Mouse (Mus musculus) hindbrain, embryonic 11.5 days (tissue): ENCODE data around the gene Ncaph. TPM values are rescaled to one million over a fixed set of nuclear protein-coding genes. Genes with fewer than 3 reads are reported as not detected.
"Not testable (repeated sequence)": the region's sequence is repeated elsewhere in the genome, so short reads cannot be mapped to it uniquely, and the experiment has no call there.

Experiments used
- ATAC-seq: fragments of 200-750 bp; cut with Nextera tagmentation; 2 replicates; pipeline ENCODE4 v1.8.0; 2017; ENCODE audit warnings: mild to moderate bottlenecking, moderate TSS enrichment, moderate library complexity; ENCODE audit not compliant: low FRiP score
- DNase-seq: peaks from one replicate; pipeline ENCODE4 v3.0.0-alpha.2; 2015; ENCODE audit warnings: low spot score
- H3K27ac ChIP-seq: fragments of 300-500 bp; sonication (generic); 2 replicates; pipeline ENCODE4 v1.5.1; 2014; ENCODE audit warnings: mild to moderate bottlenecking, low read depth, low read length
- H3K27me3 ChIP-seq: fragments of 300-500 bp; sonication (generic); 2 replicates; pipeline ENCODE4 v1.6.1; 2014; ENCODE audit warnings: mild to moderate bottlenecking, low read length, moderate library complexity, mixed read lengths; ENCODE audit not compliant: control insufficient read depth, insufficient read depth
- H3K36me3 ChIP-seq: fragments of 300-500 bp; sonication (generic); 2 replicates; pipeline ENCODE4 v1.6.1; 2014; ENCODE audit warnings: mild to moderate bottlenecking, low read length, moderate library complexity, mixed read lengths; ENCODE audit not compliant: control insufficient read depth, insufficient read depth
- H3K4me1 ChIP-seq: fragments of 300-500 bp; sonication (generic); replicated peaks from 2 replicates; pipeline ENCODE4 v1.6.1; 2014; ENCODE audit warnings: low read length, mixed read lengths; ENCODE audit not compliant: control insufficient read depth, insufficient read depth
- H3K4me2 ChIP-seq: fragments of 300-500 bp; sonication (generic); replicated peaks from 2 replicates; pipeline ENCODE4 v1.6.1; 2014; ENCODE audit warnings: mild to moderate bottlenecking, low read depth, low read length
- H3K4me3 ChIP-seq: fragments of 300-500 bp; sonication (generic); 2 replicates; pipeline ENCODE4 v1.5.1; 2014; ENCODE audit warnings: low read depth, low read length
- H3K9ac ChIP-seq: fragments of 300-500 bp; sonication (generic); 2 replicates; pipeline ENCODE4 v1.6.1; 2014; ENCODE audit warnings: low read depth, low read length
- H3K9me3 ChIP-seq: fragments of 300-500 bp; sonication (generic); 2 replicates; pipeline ENCODE4 v1.6.1; 2016; ENCODE audit warnings: low read length; ENCODE audit not compliant: control insufficient read depth
- WGBS: fragments of 180-500 bp; shearing (Covaris S2); extraction: QIAGEN DNeasy Blood & Tissue Kit; methylation state at CpG from one replicate; pipeline ENCODE4 v1.1.7; 2014; 5-methylcytosine and 5-hydroxymethylcytosine counted together
- polyA plus RNA-seq: library from polyadenylated mRNA; unstranded; fragments of >200 nt; fragmentation: Nextera tagmentation; extraction: Ambion mirVana; gene quantifications from 2 replicates; pipeline ENCODE4 v1.2.1, GENCODE M21; 2014

The Ncaph gene
- polyA plus RNA-seq, 1 experiment from 2014 or later, result 86.8 TPM

DNA sequence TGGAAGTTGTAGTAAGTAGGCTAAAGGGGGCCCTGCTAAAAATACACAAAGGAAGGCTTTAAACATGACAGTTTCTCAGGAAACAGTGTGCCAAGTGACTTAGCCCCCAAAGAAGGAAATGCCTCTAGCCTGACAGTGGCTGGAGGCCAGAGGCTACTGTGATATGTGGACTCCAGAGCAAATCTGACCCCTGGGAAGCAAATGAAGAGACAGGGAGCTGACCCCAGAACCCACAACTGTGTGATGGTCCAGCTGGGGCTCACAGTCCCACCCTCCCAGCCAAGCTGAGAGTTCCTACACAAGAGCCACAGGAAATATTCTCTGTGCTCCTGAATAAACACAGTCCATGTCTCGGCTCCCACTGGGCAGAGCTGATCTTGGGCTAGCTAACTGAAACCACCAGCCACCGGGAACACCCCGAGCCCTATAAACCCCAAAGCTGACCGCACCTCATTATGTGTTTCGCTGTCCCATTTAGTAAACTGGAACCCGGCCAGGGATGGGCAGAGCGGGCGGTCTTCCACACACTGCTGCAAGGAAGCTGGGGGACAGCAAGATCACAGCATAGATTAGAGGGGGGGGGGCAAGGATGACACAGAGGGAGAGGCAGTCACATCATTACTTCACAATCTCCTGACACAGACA, 12.0 kb downstream of the Ncaph start:
- no peak overlapping the region for H3K4me2 ChIP-seq
- no peak overlapping the region for H3K27ac ChIP-seq
- no peaks in the 10 kb centered on the region for H3K4me1 ChIP-seq
- H3K9ac ChIP-seq, result no peak overlapping the region
- no peaks in the 10 kb centered on the region for H3K27me3 ChIP-seq
- ATAC-seq (no peak), DNase-seq (no peak)
- H3K9me3 ChIP-seq, result no peaks in the 10 kb centered on the region
- WGBS, result 94% methylated on average over 8 of the region's 8 CpGs
- peaks cover 11% of the 10 kb centered on the region for H3K36me3 ChIP-seq
- no peak overlapping the region for H3K4me3 ChIP-seq

DNA sequence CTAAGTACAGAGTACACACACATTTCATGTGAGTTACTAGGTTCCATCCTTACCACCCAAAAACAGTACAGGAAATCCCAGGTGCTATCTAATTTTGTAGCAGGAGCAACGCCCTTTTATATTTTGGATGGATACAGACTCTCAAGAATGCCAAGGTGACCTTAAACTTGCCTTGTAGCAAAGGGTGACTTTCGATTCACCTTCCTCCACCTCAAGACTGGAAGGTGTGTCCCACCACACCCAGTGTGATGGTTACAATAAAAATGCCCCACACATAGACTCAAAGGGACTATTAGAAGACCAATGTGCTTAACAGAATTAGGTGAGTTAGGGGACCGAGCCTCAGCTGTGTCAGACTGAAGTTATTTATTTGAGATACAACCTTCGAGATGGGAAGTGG, 24.8 kb downstream of the Ncaph start:
- no peak overlapping the region for H3K4me2 ChIP-seq
- ATAC-seq (no peak), DNase-seq (no peak)
- peaks cover 14% of the 10 kb centered on the region for H3K36me3 ChIP-seq
- no peak overlapping the region for H3K9ac ChIP-seq
- no peaks in the 10 kb centered on the region for H3K4me1 ChIP-seq
- no peaks in the 10 kb centered on the region for H3K27me3 ChIP-seq
- no peak overlapping the region for H3K4me3 ChIP-seq
- WGBS, result 93% methylated on average over 4 of the region's 4 CpGs
- no peaks in the 10 kb centered on the region for H3K9me3 ChIP-seq
- H3K27ac ChIP-seq, result no peak overlapping the region

DNA sequence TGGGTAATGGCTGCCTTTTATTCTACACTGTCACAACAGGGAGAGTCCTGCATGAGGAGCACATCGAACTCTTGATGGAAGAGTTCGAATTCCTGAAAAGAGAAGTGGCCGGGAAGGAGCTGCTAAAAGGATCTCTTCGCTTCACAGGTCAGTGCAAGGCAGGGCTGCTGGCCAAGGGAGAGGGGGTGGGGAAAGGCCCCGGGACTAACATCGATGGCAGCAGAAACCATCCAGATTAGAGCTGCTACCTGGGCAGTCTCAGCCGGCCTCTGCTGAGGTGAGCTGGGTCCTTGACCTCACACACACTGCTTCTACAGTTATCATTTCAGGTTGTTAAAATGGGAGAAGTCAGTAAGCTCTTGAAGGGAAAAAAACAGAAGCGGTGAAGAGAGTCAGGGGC, 41.8 kb downstream of the Ncaph start:
- ATAC-seq (no peak), DNase-seq (no peak)
- Histone ChIP-seq H3K27ac (no peak overlapping the region), H3K4me1 (no peaks in the 10 kb centered on the region), H3K4me3 (no peak overlapping the region), H3K36me3 (no peaks in the 10 kb centered on the region), H3K27me3 (no peaks in the 10 kb centered on the region), H3K9me3 (no peaks in the 10 kb centered on the region), H3K9ac (no peak overlapping the region), H3K4me2 (no peak overlapping the region)
- 79% methylated on average over 8 of the region's 8 CpGs for whole genome bisulfite sequencing

DNA sequence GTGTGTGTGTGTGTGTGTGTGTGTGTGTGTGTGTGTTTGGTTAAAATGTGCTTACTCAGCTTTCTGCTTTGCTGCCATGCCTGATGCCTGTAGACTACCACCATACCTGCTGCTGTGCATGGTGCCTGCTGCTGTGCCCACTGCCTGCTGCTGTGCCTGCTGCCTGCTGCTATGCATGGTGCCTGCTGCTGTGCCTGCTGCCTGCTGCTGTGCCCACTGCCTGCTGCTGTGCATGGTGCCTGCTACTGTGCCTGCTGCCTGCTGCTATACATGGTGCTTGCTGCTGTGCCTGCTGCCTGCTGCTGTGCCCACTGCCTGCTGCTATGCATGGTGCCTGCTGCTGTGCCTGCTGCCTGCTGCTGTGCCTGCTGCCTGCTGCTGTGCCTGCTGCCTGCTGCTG, 43.6 kb downstream of the Ncaph start:
- not testable (repeated sequence) for H3K9me3 ChIP-seq, ATAC-seq, H3K27ac ChIP-seq, H3K4me3 ChIP-seq, H3K9ac ChIP-seq, H3K4me2 ChIP-seq, H3K4me1 ChIP-seq, H3K27me3 ChIP-seq, H3K36me3 ChIP-seq, DNase-seq

DNA sequence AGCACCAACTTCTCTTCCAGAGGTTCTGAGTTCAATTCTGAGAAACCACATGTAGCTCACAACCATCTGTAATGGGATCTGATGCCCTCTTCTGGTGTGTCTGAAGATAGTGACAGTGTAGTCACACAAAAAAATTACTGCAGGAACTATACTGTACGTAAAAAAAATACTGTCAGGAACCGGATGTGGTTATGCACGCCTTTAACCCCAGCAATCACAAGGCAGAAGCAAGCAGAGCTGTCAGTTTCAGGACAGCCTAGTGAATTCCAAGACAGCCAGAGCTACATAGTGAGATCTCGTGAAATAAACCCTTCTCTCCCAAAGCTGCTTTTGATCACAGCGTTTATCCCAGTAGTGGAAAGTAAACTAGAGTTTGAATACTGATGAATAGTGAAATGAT, 47.5 kb downstream of the Ncaph start:
- Histone ChIP-seq H3K4me1 (no peaks in the 10 kb centered on the region), H3K27ac (no peak overlapping the region), H3K4me3 (no peak overlapping the region), H3K4me2 (no peak overlapping the region), H3K27me3 (no peaks in the 10 kb centered on the region), H3K9ac (no peak overlapping the region), H3K36me3 (no peaks in the 10 kb centered on the region), H3K9me3 (no peaks in the 10 kb centered on the region)
- ATAC-seq (no peak), DNase-seq (no peak)
- 90% methylated on average over 5 of the region's 5 CpGs for WGBS

DNA sequence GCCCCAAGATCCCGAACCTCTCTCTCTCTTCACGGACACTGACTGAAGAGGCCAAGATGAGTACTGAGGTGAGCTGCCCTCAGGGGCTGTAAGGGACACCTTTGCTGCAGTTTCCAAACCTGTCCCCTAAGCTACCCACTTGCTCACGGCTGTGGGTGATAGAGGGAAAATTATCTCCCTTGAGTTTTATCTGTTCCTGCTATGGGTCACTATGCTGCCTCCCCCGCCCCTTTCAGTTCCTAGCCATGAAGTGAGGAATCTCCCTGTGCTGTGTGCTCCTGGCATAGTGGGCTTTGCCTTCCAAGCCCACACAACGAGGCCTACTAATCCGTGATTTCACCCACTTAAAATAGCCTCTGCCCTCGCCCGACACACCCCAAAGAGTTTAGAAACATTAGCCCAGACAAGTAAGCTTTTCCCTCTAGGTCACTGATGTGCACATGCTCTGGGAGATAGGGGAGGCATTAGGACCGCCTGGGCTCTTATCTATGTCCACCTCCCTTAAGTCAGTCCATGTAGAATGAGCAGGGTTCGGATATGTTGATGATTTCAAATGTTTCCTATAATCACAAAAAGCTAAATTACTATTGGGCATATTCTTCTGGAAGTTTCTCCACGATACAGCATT, 53.0 kb downstream of the Ncaph start:
- Histone ChIP-seq H3K4me3 (no peak overlapping the region), H3K9me3 (no peaks in the 10 kb centered on the region), H3K27me3 (no peaks in the 10 kb centered on the region), H3K27ac (no peak overlapping the region), H3K36me3 (no peaks in the 10 kb centered on the region), H3K4me2 (no peak overlapping the region), H3K4me1 (no peaks in the 10 kb centered on the region), H3K9ac (no peak overlapping the region)
- 93% methylated on average over 11 of the region's 11 CpGs for WGBS
- no peak for DNase-seq
- no peak for ATAC-seq

DNA sequence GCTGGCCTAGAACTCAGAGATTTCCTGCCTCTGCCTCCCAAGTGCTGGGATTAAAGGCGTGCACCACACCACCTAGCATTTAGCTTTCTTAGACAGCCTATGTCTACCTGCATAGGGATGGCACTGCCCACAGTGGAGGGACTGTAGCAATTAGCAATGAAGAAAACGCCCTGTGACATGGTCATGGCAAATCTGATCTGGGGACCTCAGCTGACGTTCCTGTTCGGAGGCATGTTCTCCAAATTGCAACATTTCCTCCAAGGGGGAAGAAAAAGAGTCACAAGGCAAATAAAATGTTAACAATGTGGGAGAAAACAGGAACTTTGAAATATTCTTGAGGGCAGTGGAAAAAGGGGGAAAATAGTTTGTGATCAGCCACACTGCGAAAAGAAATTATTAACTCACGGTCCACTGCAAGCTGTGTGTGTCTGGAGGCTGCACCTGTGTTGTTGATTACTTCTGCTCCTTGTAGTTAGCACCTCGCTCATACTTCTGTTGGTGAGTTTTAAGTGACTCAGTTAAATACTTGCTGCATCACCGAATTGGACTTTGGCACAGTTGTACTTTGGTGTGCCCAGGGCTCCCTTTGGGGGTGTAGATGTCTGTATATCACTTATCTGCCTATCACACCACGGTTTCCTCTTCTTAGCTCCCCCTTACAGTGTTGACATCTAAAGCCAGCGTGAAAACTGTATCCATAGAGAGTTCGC, 53.7 kb downstream of the Ncaph start:
- Histone ChIP-seq H3K27ac (no peak overlapping the region), H3K4me3 (no peak overlapping the region), H3K27me3 (no peaks in the 10 kb centered on the region), H3K9ac (no peak overlapping the region), H3K4me2 (no peak overlapping the region), H3K9me3 (no peaks in the 10 kb centered on the region), H3K4me1 (no peaks in the 10 kb centered on the region), H3K36me3 (no peaks in the 10 kb centered on the region)
- ATAC-seq (no peak), DNase-seq (no peak)
- 89% methylated on average over 11 of the region's 11 CpGs for WGBS

DNA sequence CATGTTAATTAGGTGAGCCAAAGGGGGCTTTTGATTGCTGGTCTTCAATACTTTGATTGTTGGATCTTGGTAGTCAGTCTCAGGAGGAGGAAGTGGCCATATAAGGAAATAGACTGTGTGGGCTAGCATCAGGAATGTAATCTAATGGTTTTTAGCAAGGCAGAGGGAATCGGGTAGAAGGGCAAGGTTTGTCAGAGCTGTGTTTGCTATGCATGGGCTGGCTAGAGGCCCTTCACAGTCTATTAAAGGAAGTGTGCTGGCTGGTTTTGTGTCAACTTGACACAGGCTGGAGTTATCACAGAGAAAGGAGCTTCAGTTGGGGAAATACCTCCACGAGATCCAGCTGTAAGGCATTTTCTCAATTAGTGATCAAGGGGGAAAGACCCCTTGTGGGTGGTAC, 54.7 kb downstream of the Ncaph start:
- 67% methylated on average over 2 of the region's 2 CpGs for WGBS
- not testable (repeated sequence) for H3K36me3 ChIP-seq, H3K4me2 ChIP-seq, H3K27ac ChIP-seq, H3K4me1 ChIP-seq, H3K4me3 ChIP-seq, H3K9ac ChIP-seq, H3K9me3 ChIP-seq, DNase-seq, ATAC-seq, H3K27me3 ChIP-seq

DNA sequence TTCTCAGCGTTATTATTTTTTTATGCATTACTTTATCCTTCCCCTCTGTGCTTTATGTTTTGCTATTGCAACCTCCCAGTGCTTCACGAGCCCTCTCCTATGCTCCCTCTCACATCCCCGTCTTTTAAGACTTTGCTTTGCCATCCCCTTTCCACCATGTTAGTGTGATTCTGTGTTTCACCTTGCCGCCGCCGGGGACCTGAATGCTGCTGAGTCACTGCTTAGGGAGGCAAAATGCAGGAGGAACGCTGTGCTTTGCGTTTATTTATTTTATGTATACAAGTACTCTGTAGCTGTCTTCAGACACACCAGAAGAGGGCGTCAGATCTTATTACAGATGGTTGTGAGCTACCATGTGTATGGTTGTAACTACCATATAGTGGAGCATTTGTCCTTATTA, 56.1 kb downstream of the Ncaph start:
- Histone ChIP-seq H3K4me2 (no peak overlapping the region), H3K27ac (no peak overlapping the region), H3K27me3 (no peaks in the 10 kb centered on the region), H3K9ac (no peak overlapping the region), H3K9me3 (no peaks in the 10 kb centered on the region), H3K4me1 (no peaks in the 10 kb centered on the region), H3K36me3 (no peaks in the 10 kb centered on the region), H3K4me3 (no peak overlapping the region)
- DNase-seq (no peak), ATAC-seq (no peak)
- 72% methylated on average over 9 of the region's 9 CpGs for WGBS
